Mouse (Mus musculus) regulatory T cell (primary cell): ENCODE results near the gene Jmjd1c.

Source experiments
- in situ Hi-C: fragments of 300-600 bp; cut with MboI, MseI; formaldehyde crosslinking; loops from one replicate; pipeline ENCODE4 v1.15.1; 2025; ENCODE audit warnings: high pct_unique_total_duplicates

The Jmjd1c gene

GRCm38 (mm10) chr10:67071884-67072283, 24.0 kb upstream of the Jmjd1c start:
- in situ Hi-C loops, result no loop called here

DNA sequence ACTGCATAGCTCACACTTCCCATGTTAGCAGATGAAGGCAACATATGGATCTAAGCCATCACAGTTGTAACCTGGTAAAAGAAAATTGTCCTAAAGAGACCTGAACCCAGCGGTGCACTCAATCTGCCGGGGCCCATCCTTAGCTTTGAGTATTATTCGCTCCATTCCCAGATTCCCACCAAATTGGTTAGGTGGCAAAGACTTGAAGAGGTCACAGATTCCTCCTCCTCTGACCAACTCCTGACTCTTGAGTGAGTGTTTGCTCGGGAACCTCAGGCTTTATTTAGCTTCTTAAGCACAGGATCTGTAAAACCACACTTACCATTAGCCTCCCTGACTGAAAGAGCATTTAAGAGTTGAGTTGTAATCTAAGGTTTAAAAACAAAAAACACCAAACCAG, 23.3 kb upstream of the Jmjd1c start:
- in situ Hi-C loops, result no loop called here

DNA sequence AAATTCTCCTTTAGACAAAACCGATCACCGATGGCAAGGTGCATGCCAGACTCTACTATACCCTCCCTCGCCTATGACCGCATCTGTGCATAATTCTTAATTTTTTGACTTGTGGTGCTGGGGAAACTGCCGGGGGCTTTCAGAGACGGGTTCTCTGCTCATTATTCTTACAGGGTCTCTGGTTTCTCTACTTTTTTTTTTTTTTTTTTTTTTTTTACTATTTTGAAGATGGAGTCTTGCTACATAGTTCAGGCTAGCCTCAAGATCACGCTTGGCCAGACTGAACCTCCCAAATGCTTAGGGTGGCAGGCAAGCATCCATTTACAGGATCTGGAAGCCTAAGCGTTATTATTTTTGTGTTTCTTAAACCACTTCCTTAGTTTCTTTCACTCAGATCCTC, 22.3 kb upstream of the Jmjd1c start:
- in situ Hi-C loops, result no loop called here

DNA sequence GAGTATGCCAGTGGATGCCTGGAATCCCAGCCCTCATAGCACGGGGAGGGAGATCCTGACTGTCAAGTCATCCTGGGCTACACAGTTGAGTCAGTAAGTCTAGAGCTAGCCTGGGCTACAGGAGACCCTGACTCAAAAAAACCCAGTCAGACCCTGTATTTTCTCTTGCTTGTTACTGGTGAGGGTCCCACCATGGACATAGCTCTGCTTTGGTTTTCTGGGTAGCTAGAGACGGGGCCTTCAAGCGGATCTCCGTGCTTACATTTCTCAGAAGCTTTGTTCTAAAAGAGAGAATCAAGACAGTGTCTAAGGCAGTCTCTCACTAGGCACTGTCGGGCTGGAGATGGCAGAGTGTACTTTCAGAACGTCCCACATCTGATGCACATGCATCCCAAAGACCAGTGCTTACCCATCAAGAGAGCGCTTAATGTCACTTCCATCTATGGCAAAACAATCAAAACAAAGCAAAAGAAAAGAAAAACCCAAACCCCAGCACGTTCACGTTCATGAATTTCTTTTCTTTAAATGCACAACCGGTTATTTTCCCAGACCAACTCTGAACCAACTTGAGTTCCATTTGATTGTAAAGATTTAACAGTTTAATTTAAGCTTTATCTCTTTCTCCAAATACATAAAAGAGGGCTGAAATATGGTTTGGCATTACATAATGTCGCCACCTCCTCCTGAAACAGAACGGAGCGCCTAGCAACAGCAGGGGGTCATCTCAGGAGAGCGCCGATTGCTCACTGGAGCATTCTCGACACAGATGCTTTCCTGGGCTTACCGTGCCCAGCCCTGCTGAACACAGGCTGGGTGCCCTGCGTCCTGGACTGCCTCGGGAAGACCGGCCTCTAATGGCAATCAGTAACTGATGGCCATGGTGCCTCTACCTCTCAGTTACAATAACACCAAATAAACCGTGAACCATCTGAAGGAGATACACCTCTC, 19.7 kb upstream of the Jmjd1c start:
- in situ Hi-C loops, result no loop called here

- in situ Hi-C loops, result no loop called here
Observed at GRCm38 (mm10) chr10:67079030-67079429, 16.9 kb upstream of the Jmjd1c start.

- in situ Hi-C loops, result no loop called here
Observed at GRCm38 (mm10) chr10:67081206-67082007, 14.5 kb upstream of the Jmjd1c start.

GRCm38 (mm10) chr10:67082531-67082930, 13.4 kb upstream of the Jmjd1c start:
- in situ Hi-C loops, result no loop called here

- in situ Hi-C loops, result no loop called here
Observed at GRCm38 (mm10) chr10:67083446-67084166, 12.3 kb upstream of the Jmjd1c start.

DNA sequence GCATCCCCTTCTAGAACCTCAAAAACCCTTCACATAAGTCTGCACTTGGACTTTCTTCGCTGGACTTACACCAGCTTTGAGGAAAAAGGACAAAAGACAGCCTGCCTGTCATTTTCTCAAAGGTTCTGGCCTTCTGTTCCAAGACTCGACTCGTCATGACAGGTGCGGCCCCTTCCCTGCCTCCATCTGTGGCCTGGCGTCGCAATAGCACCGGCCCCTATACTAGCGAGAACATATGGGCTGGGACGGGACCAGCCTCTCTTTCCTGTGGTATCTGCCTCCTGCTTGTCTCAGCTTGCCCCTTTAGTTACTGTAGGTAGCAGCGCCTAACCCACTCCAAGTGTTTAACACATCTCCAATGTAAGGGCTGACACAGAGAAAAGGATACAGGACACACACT, 10.8 kb upstream of the Jmjd1c start:
- in situ Hi-C loops, result no loop called here

DNA sequence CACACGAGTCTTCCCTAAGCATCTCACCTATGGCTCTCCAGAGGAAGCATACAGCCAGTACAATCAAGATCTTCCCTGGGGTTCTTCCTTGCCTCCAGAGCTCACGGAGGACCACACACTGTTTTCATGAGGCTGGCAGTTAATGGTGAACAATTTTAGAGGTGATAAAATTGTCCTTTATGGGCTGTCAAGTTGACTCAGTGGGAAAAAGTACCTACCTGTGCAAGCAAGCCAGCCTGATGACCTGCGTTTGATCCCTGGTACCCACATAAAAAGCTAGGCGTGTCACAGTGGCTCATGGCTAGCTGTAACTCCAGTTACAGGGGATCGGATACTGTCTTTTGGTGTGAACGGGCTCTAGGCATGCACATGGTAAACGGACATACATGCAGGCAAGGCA, 10.0 kb upstream of the Jmjd1c start:
- in situ Hi-C loops, result no loop called here

DNA sequence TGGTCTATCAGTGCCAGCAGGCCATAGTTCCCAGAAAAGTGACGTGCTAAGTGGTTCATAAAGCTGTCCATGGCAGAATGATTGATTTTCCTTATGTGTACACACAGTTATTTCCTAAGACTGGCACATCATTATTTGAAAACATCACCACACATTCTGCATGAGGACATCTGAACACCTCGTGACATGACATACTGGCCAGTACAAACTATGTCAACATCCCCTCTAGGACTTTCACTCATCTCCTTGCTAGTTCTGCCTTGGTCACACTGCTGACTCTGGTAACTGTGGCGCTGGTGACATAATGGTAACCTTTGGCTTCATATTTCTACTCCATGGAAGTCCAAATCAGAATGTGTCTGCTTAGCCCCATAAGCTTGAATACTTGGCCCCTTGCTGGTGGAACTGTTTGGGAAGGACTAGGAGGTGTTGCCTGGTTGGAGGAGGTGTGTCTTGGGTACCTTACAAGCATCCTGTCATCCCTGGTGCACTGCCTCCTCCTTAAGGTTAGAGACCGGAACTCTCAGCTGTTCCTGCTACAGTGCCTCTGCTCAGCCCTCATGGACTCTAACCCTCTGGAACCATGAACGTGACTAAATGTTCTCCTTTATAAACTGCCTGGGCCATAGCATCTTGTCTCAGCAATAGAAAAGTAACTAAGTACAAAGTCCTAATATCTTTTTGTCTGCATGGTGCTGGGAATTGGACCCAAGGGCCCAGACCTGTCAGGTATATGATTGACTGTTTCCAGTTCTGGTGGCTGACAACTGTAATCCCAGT, 8.3 kb upstream of the Jmjd1c start:
- in situ Hi-C loops, result no loop called here

DNA sequence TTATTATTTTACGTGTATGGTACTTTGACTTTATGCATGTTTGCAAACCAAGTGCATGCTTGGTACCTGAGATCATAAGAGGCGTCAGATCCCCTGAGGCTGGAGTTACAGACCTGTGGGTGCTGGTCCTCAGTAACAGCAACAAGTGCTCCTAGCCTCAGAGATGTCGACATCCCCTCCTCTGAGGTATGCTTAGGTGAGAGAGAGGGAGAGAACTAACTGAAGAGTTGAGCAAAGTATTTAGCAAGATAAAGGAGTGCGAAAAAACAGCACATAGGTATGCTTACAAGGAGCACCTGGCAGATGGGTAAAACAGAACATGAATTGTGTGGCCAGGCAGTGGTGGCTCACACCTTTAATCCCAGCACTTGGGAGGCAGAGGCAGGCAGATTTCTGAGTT, 5.3 kb upstream of the Jmjd1c start:
- in situ Hi-C loops, result loop anchor here (5.0 kb wide), 2 partner anchors 37 to 178 kb away; no protein-coding TSS in a partner anchor

DNA sequence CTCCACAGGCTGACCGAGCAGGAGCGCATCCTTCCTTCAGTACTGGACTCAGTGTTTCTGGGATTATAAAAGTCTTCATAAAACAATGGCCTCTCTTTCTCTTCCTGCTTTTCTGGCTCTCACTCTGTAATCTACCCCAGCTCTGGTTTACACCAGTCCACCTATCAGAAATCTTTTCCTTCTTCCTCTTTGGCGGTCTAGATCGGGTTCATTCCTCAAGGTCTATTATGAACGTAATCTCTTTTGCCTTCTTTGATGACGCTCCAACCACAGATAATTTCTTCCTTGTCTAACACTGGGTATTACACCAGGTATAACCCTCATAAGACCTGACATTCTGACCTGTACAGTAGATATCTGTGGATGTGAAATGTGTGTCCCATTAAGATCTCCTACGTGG, 1.0 kb upstream of the Jmjd1c start:
- in situ Hi-C loops, result loop anchor here (5.0 kb wide), 2 partner anchors 32 to 183 kb away; no protein-coding TSS in a partner anchor

- in situ Hi-C loops, result no loop called here
Observed at GRCm38 (mm10) chr10:67096621-67097436, 904 bp downstream of the Jmjd1c start, which contains the start of gene Reep3. TSS of gene Reep3 (minus strand) at chr10:67096945.

- in situ Hi-C loops, result no loop called here
Observed at GRCm38 (mm10) chr10:67097437-67098150, 1.7 kb downstream of the Jmjd1c start.

DNA sequence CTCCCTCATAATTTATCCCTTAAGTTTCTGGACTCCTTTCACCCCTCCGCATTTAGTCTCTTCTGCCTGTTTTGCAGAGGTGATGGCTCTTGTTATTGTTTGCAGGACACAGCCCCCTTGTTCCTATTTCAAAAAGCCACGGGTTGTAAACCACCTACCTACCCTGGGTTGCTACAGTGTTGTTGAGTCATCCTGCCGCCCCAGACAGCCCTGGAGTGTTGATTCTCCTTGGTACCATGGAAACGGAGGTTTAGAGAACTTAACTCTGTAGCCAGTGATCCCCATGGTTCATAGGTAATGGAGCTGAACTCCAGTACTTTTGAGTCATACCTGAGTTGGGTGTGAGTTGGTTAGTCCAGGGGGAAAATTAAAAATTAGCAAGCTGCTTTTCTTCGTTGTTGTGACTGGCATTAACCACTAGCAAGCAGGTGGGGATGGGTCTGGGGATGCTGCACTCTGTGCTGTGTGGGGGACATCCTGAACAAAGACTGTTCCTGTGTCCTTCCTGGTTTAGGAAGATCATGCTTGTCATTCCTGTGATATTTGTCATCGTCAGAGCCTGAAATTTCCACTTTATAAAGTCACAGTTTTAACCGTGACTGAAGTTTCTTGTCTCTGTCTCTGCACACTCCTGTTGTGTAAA, 2.6 kb downstream of the Jmjd1c start:
- in situ Hi-C loops, result no loop called here

- in situ Hi-C loops, result no loop called here
Observed at GRCm38 (mm10) chr10:67099183-67099929, 3.4 kb downstream of the Jmjd1c start.

- in situ Hi-C loops, result loop anchor here (5.0 kb wide), 1 partner anchor 98 kb away; no protein-coding TSS in a partner anchor
Observed at GRCm38 (mm10) chr10:67100011-67100661, 4.2 kb downstream of the Jmjd1c start.
